Mouse (Mus musculus): Measurements from ENCODE around the gene Insig2. TPM values are rescaled to one million over a fixed set of nuclear protein-coding genes. Genes with fewer than 3 reads are reported as not detected.

Gene Insig2
- polyA plus RNA-seq, 1 experiment from 2014 or later = 38.9 TPM

DNA sequence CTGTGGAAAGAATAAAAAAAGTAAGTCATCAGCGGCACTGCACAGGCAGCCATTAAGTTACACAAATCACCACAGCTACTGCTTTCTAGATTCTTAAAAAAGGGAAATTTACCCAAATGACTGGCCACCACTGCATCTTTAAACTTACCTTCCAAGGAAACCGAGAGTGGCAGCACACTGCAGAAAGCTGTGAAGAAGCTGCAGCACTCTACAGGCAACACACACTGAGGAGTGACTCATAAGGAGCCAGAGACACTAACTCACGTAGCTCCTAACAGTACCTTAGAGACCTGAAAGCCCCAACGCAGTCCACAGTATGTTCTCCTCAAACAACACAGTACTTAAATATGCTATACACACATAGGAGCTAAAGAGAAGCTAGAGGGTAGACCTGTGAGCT is 20.1 kb downstream of the Insig2 start:
- Histone ChIP-seq H3K9me3 (ENCODE audit: control insufficient read depth) (no peaks in the 10 kb centered on the region), H3K4me3 (ENCODE audit: low read depth, low read length) (no peak overlapping the region), H3K27ac (ENCODE audit: low read depth, low read length) (no peak overlapping the region), H3K27me3 (replicated peaks; ENCODE audit: control insufficient read depth, insufficient read depth, low read length) (no peaks in the 10 kb centered on the region), H3K4me2 (replicated peaks; ENCODE audit: low read depth) (no peak overlapping the region), H3K9ac (ENCODE audit: low read depth, low read length) (no peak overlapping the region), H3K4me1 (replicated peaks; ENCODE audit: control insufficient read depth, insufficient read depth, low read length) (no peaks in the 10 kb centered on the region), H3K36me3 (ENCODE audit: control insufficient read depth, insufficient read depth) (no peaks in the 10 kb centered on the region; the same call in 1 of the 2 replicates)
- WGBS = 93% methylated on average over 4 of the region's 4 CpGs
- TF ChIP-seq CTCF (IDR thresholded peaks at IDR 0.05; ENCODE audit: low read depth) = no peak
- ATAC-seq = no peak

DNA sequence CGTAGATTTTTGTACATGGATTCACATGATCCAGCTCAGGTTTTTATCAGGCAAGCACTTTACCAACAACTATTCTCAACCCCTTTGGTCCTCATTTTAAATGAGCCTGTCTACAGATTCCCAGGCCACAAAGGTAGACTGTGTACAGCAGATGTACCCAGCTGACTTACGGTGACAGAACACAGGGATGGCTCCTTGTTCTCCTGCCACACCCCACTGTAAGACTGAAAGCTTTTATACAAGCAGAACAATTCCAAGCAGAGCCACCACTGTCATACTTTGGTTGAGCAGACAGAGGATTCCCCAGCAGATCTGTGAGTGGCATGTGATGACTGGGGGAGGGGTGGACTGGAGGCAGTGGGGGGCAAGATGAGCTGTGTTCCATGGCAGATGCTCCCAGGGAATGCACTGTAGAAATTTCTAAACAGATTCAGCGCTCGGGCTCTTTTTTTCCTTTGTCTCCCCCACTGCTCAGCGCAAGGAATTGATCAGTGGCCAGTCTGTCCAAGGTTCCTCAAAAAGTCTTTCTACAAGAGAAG is 35.6 kb downstream of the Insig2 start:
- H3K9me3 ChIP-seq (ENCODE audit: control insufficient read depth) = no peaks in the 10 kb centered on the region
- TF ChIP-seq CTCF (IDR thresholded peaks at IDR 0.05; ENCODE audit: low read depth) = no peak
- no peaks in the 10 kb centered on the region for H3K27me3 ChIP-seq (replicated peaks; ENCODE audit: control insufficient read depth, insufficient read depth, low read length)
- H3K4me2 ChIP-seq (replicated peaks; ENCODE audit: low read depth) = no peak overlapping the region
- no peak overlapping the region for H3K4me3 ChIP-seq (ENCODE audit: low read depth, low read length)
- H3K36me3 ChIP-seq (ENCODE audit: control insufficient read depth, insufficient read depth) = no peaks in the 10 kb centered on the region; the same call in 1 of the 2 replicates
- no peaks in the 10 kb centered on the region for H3K4me1 ChIP-seq (replicated peaks; ENCODE audit: control insufficient read depth, insufficient read depth, low read length)
- no peak overlapping the region for H3K27ac ChIP-seq (ENCODE audit: low read depth, low read length)
- no peak for ATAC-seq
- 92% methylated on average over 5 of the region's 5 CpGs for WGBS
- no peak overlapping the region for H3K9ac ChIP-seq (ENCODE audit: low read depth, low read length)

DNA sequence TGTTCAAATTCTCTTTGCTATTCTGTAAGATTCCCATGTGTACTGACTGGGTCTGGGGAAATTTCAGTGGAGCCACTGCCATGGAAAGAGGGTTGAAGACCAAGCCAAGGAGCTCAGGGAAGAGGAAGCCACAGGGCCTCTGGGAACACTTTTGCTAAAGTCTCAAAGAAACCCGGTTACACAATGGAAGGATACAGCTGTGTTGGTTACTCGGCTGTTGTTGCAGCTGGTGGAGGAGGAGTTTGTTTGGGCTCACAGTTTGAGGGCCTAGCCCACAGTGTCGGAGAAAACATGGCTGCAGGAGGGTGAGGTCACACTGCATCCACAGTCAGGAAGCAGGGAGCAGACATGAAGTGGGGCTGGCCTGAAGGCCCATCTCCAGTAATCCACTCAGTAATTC is 38.8 kb downstream of the Insig2 start:
- WGBS = 59% methylated on average over 3 of the region's 3 CpGs
- Histone ChIP-seq H3K4me2 (replicated peaks; ENCODE audit: low read depth) (no peak overlapping the region), H3K4me3 (ENCODE audit: low read depth, low read length) (no peak overlapping the region), H3K27ac (ENCODE audit: low read depth, low read length) (no peak overlapping the region), H3K4me1 (replicated peaks; ENCODE audit: control insufficient read depth, insufficient read depth, low read length) (no peaks in the 10 kb centered on the region), H3K27me3 (replicated peaks; ENCODE audit: control insufficient read depth, insufficient read depth, low read length) (no peaks in the 10 kb centered on the region), H3K9me3 (ENCODE audit: control insufficient read depth) (no peaks in the 10 kb centered on the region), H3K9ac (ENCODE audit: low read depth, low read length) (no peak overlapping the region), H3K36me3 (ENCODE audit: control insufficient read depth, insufficient read depth) (no peaks in the 10 kb centered on the region)
- no peak for TF ChIP-seq CTCF (IDR thresholded peaks at IDR 0.05; ENCODE audit: low read depth)
- ATAC-seq = no peak

DNA sequence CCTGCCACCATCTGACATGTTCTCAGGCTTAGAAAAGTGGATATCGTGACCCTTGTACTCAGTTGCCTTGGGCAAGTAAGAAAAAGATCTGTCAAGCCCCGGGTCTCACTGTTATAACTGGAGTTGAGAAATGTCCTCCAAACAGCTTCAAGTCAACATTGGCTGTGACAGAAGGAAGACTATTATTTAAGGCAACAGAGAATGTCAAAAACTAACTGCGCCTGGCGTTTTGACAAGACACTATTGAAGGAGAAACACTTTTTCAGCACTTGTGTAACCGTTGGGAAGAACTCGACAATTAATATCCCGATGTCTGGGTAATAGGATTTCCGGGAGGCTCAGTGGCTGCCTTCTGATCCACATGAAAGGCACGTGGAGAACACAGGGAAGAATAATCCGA is 41.5 kb downstream of the Insig2 start:
- no peaks in the 10 kb centered on the region for H3K9me3 ChIP-seq (ENCODE audit: control insufficient read depth)
- H3K36me3 ChIP-seq (ENCODE audit: control insufficient read depth, insufficient read depth) = no peaks in the 10 kb centered on the region
- H3K27me3 ChIP-seq (replicated peaks; ENCODE audit: control insufficient read depth, insufficient read depth, low read length) = no peaks in the 10 kb centered on the region
- no peak for ATAC-seq
- H3K4me3 ChIP-seq (ENCODE audit: low read depth, low read length) = no peak overlapping the region
- no peak overlapping the region for H3K27ac ChIP-seq (ENCODE audit: low read depth, low read length)
- TF ChIP-seq CTCF (IDR thresholded peaks at IDR 0.05; ENCODE audit: low read depth) = no peak
- WGBS = 77% methylated on average over 10 of the region's 10 CpGs
- no peak overlapping the region for H3K4me2 ChIP-seq (replicated peaks; ENCODE audit: low read depth)
- H3K4me1 ChIP-seq (replicated peaks; ENCODE audit: control insufficient read depth, insufficient read depth, low read length) = no peaks in the 10 kb centered on the region
- no peak overlapping the region for H3K9ac ChIP-seq (ENCODE audit: low read depth, low read length)

DNA sequence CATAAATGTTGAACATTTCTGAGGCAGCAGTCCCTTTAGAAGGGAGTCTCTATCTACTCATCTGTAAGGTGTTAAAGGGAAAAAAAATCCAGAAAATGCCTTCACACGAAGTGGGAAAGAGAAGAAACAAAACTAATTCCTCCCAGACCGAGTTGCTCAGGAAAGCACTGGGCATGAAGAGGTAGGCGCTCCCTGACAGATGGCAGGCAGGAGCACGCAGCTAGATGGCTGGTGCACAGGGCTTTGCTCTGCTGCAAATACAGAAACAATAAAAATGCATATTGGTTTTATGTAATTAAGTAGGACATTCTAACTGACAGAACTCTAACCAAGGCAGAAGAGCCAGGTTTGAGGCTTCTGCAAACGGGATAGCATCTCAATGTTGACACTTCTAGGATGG is 42.0 kb downstream of the Insig2 start:
- Histone ChIP-seq H3K4me1 (replicated peaks; ENCODE audit: control insufficient read depth, insufficient read depth, low read length) (no peaks in the 10 kb centered on the region), H3K4me2 (replicated peaks; ENCODE audit: low read depth) (no peak overlapping the region), H3K9me3 (ENCODE audit: control insufficient read depth) (no peaks in the 10 kb centered on the region), H3K9ac (ENCODE audit: low read depth, low read length) (no peak overlapping the region), H3K4me3 (ENCODE audit: low read depth, low read length) (no peak overlapping the region), H3K36me3 (ENCODE audit: control insufficient read depth, insufficient read depth) (no peaks in the 10 kb centered on the region), H3K27me3 (replicated peaks; ENCODE audit: control insufficient read depth, insufficient read depth, low read length) (no peaks in the 10 kb centered on the region), H3K27ac (ENCODE audit: low read depth, low read length) (no peak overlapping the region)
- no peak for ATAC-seq
- 60% methylated on average over 5 of the region's 5 CpGs for WGBS
- TF ChIP-seq CTCF (IDR thresholded peaks at IDR 0.05; ENCODE audit: low read depth) = no peak

DNA sequence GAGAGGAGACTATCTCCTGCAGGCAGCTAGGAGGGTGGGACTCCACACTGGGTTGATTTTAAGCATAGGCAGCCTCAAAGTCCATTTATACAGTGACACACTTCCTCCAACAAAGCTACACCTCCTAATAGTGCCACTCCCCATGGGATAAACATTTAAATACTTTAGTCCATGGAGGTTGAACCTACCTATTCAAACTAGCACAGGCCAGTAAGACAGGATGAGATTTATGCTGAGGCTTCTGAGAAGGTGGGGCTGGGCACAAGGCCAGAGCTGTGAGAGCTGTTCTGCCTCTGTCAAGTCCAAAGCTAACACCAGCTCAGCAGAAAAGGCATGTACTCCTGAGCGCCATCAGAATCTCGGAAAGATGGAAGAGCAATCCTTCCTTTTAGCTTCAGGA is 48.2 kb downstream of the Insig2 start:
- Histone ChIP-seq H3K4me2 (replicated peaks; ENCODE audit: low read depth) (no peak overlapping the region), H3K9ac (ENCODE audit: low read depth, low read length) (no peak overlapping the region), H3K4me1 (replicated peaks; ENCODE audit: control insufficient read depth, insufficient read depth, low read length) (no peaks in the 10 kb centered on the region), H3K4me3 (ENCODE audit: low read depth, low read length) (no peak overlapping the region), H3K9me3 (ENCODE audit: control insufficient read depth) (no peaks in the 10 kb centered on the region), H3K27ac (ENCODE audit: low read depth, low read length) (no peak overlapping the region), H3K36me3 (ENCODE audit: control insufficient read depth, insufficient read depth) (no peaks in the 10 kb centered on the region), H3K27me3 (replicated peaks; ENCODE audit: control insufficient read depth, insufficient read depth, low read length) (no peaks in the 10 kb centered on the region)
- TF ChIP-seq CTCF (IDR thresholded peaks at IDR 0.05; ENCODE audit: low read depth) = no peak
- peak; percentile 53; the same call in 1 of the 2 replicates for ATAC-seq
- WGBS = 81% methylated on average over 2 of the region's 2 CpGs

DNA sequence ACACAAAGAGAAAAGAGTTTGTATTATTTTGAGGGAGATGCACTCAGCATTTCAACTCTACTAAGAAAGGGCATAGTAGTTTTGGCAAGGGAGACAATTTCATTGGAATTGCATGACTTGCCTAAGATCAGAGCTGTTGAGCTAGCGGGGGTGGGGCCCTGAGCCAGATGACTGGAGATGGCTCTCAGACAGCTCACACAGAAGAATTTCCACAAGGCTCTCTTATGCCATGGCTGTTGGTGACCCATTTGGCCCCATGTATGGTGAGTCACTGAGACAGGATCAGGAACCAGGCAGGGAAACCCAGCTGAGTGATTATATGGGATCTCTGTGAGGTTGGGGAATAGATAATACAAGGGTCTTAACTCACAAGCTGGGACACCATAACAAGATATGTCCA is 51.9 kb downstream of the Insig2 start:
- ATAC-seq = no peak

More for the DNA sequence above, 51.9 kb downstream of the Insig2 start:
- H3K27ac ChIP-seq (ENCODE audit: low read depth, low read length) = no peak overlapping the region
- no peak overlapping the region for H3K9ac ChIP-seq (ENCODE audit: low read depth, low read length)
- no peak for TF ChIP-seq CTCF (IDR thresholded peaks at IDR 0.05; ENCODE audit: low read depth)
- no peaks in the 10 kb centered on the region for H3K4me1 ChIP-seq (replicated peaks; ENCODE audit: control insufficient read depth, insufficient read depth, low read length)
- H3K4me3 ChIP-seq (ENCODE audit: low read depth, low read length) = no peak overlapping the region
- 93% methylated on average over 1 of the region's 1 CpGs for WGBS
- H3K36me3 ChIP-seq (ENCODE audit: control insufficient read depth, insufficient read depth) = no peaks in the 10 kb centered on the region
- no peaks in the 10 kb centered on the region for H3K9me3 ChIP-seq (ENCODE audit: control insufficient read depth)
- no peaks in the 10 kb centered on the region for H3K27me3 ChIP-seq (replicated peaks; ENCODE audit: control insufficient read depth, insufficient read depth, low read length)
- H3K4me2 ChIP-seq (replicated peaks; ENCODE audit: low read depth) = no peak overlapping the region
